Mouse (Mus musculus) retina, embryonic 14.5 days (tissue): ENCODE measurements around the gene Acer2.
"Not testable (repeated sequence)": the region's sequence is repeated elsewhere in the genome, so short reads cannot be mapped to it uniquely, and the experiment has no call there.

ENCODE experiments used
- DNase-seq: peaks from one replicate; pipeline ENCODE4 v3.0.0-alpha.2; 2015; ENCODE audit warnings: low spot score

Gene Acer2

DNA sequence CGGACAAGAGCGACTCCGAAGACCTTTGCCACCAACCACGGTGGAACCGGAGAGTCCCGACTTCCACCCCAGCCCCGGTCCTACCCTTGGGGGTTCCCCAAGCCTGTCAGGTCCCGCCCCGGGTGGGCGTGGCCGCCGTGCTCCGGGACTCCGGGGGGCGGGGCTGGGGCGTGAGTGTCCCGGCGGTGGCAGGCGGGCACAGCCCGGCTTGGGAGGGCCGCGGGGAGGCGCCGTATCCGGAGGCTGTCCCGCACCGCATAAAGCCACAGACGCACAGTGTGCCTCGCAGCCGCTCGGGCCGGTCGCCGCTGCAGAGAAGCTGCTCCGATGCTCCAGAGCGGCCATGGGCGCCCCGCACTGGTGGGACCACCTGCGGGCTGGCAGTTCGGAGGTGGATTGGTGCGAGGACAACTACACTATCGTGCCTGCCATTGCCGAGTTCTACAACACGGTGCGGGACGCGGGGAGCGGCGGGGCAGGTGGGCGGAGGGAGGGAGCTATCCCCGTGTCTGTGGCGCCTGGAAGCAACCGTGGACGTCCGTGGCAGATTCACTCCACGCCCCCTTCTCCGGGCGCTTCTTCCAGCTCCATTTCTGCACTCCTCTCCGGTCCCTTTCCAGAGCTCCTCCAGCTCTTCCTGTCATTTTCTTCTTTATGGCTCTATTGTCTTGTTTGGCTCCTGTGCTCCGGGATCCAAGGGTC is at the start of gene Acer2:
Gene Acer2 (plus strand): TSS at position 251 of the 702 bp plus-strand sequence.
- peak; percentile 81 for DNase-seq

- no peak for DNase-seq
These were observed 49.1 kb upstream of the Acer2 start for GRCm38 (mm10) chr4:86825143-86825542.

- DNase-seq, result no peak
These were observed 42.3 kb upstream of the Acer2 start for GRCm38 (mm10) chr4:86831896-86832295.

- not testable (repeated sequence) for DNase-seq
These were observed 33.1 kb upstream of the Acer2 start for GRCm38 (mm10) chr4:86841141-86841540.

DNA sequence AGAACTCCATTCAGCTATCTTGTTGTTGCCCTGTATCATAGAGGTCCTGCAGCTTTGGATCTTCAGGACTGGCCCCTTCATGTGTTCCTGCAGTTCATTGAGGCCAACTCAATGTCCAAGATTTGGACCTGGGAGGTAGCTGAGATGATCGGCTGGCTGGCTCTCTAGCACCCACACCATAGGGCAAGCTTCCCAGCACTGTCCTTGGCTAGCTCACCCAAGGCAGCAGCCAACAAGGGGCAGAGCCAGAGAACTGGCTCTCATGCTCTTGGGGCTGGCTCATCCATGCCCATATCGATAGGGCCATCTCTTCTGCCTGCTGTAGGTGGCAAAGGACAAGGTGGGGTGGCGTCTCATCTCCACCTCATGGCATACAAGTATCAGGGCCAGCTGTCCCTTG is 28.8 kb upstream of the Acer2 start:
- DNase-seq, result no peak

DNA sequence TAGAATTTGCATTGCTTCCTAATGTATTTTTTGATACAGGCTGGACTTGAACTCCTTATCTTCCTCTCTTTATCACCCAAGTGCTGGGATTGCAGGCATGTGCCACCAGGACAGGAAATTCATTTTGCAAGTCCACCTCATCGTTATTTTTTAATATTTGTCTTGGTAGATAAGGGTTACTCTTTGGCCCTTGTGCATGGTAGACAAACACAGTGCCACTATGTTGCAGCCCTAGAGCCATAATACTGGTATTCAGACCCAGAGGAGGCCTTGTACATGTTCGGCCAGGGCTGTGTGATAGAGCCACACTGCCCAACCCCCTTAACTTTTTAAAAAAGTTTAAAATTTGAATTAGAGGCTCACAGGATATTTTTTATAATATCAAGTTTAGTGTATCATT is 26.9 kb upstream of the Acer2 start:
- DNase-seq, result no peak

DNA sequence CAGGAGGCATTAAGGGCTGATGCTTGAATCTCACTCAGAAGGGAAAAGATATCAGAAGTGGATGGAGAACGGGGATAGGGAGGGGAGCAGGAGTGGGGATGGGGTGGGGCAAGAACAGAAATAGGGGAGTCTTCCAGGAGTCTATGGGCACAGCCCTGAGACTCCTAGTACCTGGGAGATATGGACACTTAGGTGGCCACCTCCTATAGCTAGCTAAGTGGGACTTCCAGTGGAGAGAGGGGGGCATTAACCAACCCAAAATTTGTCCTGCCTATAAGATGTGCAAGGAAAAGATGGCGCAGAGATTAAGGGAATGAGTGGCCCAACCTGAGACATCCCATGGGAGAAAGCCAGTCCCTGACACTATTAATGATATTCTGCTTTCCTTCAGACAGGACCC is 22.9 kb upstream of the Acer2 start:
- no peak for DNase-seq

DNA sequence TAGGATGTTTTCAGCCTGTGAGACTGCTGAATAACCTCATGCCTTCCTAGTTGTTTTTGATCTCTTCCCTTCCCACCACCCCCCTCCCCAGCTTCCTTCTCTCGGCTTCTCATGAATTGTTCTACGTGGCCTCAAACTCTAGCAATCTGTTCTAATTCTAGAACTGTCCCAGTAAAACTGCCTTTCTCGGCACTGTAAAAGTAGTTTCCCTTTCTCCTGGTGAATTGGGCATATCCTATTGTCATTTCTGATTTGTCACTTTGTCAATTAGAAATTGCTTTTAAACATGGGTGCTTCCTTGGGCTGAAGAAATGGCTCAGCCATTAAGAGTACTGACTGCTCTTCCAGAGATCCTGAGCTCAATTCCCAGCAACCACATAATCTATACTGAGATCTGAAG is 22.2 kb upstream of the Acer2 start:
- no peak for DNase-seq

GRCm38 (mm10) chr4:86852813-86853590 is 21.2 kb upstream of the Acer2 start:
- DNase-seq, result no peak

GRCm38 (mm10) chr4:86856304-86857112 is 17.7 kb upstream of the Acer2 start:
- DNase-seq, result no peak

DNA sequence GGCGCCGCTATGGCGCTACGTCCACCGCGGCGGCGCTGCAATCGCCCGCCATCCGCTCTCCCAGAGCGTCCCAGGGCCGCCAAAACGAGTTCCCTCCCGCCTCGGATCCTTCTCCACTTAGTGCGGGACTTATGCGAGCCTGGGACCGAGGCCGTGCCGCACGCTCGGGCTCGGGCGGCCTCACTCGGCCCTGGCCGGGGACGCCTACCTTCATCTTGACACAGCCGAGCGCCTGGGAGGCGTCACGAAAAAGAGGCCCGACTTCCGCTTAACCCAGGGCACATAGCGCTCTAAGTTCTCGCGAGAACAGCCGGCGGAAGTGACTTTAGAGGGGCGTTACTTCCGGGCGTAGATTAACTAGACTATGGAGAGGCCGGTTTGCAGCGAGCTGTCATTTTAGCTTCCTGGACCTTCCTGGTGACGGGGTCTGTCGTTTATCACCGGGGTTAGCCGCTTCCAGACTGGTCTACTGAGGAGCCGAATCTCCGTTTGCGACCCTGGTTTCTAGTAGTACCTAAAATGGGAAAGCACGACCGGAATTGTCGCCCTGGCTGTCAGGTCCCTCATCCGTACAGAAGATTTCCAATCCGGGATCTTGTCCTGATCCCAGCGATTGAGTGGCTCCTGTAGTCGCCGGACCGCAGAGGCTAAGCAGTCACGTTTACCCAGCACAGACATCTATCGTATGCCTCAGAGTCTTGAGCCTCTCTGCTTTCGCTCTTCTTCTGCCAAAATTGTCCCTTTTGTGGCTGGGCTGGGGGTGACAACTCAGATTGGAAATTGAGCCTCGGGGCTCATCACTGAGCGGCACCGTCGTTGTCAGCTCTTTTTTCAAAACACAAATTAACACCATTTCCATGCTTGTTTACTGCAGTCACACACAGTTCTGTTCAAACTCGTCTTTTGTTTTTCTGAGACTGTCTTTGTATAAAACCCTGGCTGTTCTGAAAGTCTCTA is 16.8 kb upstream of the Acer2 start, which contains the start of gene Rps6:
Gene Rps6 (minus strand): TSS at position 300 of the 957 bp plus-strand sequence.
- peak; percentile 97 for DNase-seq

DNA sequence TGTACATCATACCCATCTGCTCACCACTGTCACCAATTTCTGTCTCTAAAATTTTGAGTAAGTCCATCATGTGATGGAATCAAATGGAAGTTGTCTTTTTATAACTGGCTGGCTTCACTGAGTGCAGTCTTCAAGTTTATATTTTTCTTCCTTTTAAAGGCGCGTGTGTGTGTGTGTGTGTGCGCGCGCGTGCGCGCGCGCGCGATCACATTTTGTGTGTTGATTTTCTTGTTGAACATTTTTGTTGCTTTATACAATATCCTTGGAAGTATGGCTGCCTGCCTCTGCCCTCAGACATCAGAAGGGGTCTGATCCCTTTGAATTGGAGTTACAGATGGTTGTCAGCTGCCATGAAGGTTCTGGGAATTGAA is 16.1 kb upstream of the Acer2 start:
- DNase-seq, result no peak

- DNase-seq, result no peak
These were observed 10.1 kb upstream of the Acer2 start for GRCm38 (mm10) chr4:86864087-86864486.

GRCm38 (mm10) chr4:86871988-86872387 is 2.2 kb upstream of the Acer2 start:
- no peak for DNase-seq

GRCm38 (mm10) chr4:86873072-86873471 is 1.1 kb upstream of the Acer2 start:
- no peak for DNase-seq

DNA sequence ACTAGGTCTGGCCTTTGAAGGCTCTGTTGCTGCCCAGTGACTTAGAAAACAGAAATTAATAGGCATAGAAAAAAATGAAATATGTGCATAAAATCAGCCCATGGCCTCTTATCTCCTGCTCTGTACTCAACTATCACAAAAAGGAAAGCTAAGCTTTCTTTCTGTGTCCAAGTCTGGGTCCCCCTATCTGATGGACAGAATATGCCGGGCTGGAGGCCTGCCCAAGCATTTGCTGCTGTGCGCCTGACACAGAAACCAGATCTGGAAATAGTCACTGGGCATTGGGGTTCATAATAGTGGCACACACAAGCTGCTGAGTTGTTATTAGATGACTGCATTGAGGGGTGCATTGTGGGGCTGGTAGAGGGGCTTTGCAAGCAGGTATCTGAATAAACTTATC is 5.3 kb downstream of the Acer2 start:
- no peak for DNase-seq

DNA sequence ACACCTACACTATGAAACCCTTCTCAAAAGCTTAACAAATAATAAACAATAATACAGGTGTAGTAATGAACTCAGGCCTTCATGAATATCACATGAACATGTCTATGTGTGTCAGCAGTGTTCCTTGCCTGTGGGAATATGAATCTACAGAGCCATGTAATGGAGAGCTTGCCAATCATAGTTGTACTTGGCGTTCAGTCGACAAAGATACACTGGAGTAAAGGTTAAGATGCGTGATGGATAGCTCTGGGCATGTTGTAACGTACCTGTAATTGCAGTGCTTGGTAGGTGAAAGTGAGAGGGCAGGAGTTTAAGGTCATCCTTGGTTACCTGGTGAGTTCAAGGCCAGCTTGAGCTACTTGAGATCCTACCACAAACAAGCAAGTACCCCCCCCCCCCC is 7.0 kb downstream of the Acer2 start:
- no peak for DNase-seq

DNA sequence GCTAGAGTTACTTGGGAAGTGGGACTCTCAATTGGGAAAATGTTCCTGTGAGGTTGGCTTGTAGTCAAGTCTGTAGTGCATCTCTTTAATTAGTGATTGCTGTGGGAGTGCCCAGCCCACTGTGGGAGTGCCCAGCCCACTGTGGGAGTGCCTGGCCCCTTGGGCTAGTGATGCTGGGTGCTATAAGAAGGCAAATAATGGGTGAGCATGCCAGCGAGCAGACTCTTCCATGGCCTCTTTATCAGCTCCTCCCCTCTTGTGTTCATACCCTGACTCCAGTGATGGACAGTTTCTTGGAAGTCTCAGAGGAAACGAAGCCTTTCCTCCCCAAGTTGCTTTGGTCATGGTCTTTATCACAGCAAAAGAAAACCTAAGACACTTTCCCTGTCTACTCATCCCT is 8.2 kb downstream of the Acer2 start:
- no peak for DNase-seq

- DNase-seq, result peak; percentile 21
These were observed 10.7 kb downstream of the Acer2 start for GRCm38 (mm10) chr4:86884945-86885344.

- no peak for DNase-seq
These were observed 11.6 kb downstream of the Acer2 start for GRCm38 (mm10) chr4:86885790-86886159.

GRCm38 (mm10) chr4:86886160-86886878 is 12.1 kb downstream of the Acer2 start:
- DNase-seq, result no peak
